Mouse (Mus musculus) gastrocnemius, postnatal 4 days (tissue): ENCODE results near the gene Lrrc63. TPM values are rescaled to one million over a fixed set of nuclear protein-coding genes. Genes with fewer than 3 reads are reported as not detected.

Source experiments
- total RNA-seq, 2 experiments: library from RNA; stranded (reverse); gene quantifications; 2 replicates each; pipeline ENCODE4 v1.2.3; 2021

Lrrc63 gene
- total RNA-seq, 2 experiments from 2014 or later = not detected

Other genes with a start within 250 kb of the Lrrc63 start
- gene Lrch1, start 183.0 kb downstream of the Lrrc63 start, total RNA-seq = 10 to 100 TPM; 20.6 to 20.7 TPM
- gene Rubcnl, start 114.9 kb downstream of the Lrrc63 start, total RNA-seq = under 1 TPM; 0.32 to 0.60 TPM
- gene Lcp1, start 220 bp upstream of the Lrrc63 start, total RNA-seq = 10 to 100 TPM; 22.2 to 25.4 TPM
- under 1 TPM; 0.25 to 0.65 TPM for gene Cpb2, start 111.4 kb upstream of the Lrrc63 start, total RNA-seq
- gene Zc3h13, start 153.5 kb upstream of the Lrrc63 start, total RNA-seq = 10 to 100 TPM; 29.0 to 31.8 TPM